Mouse (Mus musculus) stomach, postnatal 0 days (tissue): ENCODE measurements at regions not wholly inside any gene's neighbourhood (a gene's known extent, or its start where the extent isn't known, plus 50 kb on each side); places are given as distances from the start of the nearest gene placed in this dataset.

Experiments used
- ATAC-seq: fragments of 200-750 bp; cut with Nextera tagmentation; 2 replicates; pipeline ENCODE4 v1.8.0; 2017; ENCODE audit not compliant: low FRiP score, low TSS enrichment
- DNase-seq: peaks from one replicate; pipeline ENCODE4 v3.0.0-alpha.2; 2016; ENCODE audit warnings: low spot score
- H3K27ac ChIP-seq: fragments of 300-500 bp; sonication (generic); replicated peaks from 2 replicates; pipeline ENCODE4 v1.5.1; 2014; ENCODE audit warnings: mild to moderate bottlenecking, control low read depth
- H3K27me3 ChIP-seq: fragments of 300-500 bp; sonication (generic); 2 replicates; pipeline ENCODE4 v1.6.1; 2014; ENCODE audit warnings: low read length; ENCODE audit not compliant: control insufficient read depth, insufficient read depth
- H3K36me3 ChIP-seq: fragments of 300-500 bp; sonication (generic); 2 replicates; pipeline ENCODE4 v1.6.1; 2014; ENCODE audit warnings: low read length, mixed read lengths; ENCODE audit not compliant: control insufficient read depth, insufficient read depth
- H3K4me1 ChIP-seq: fragments of 300-500 bp; sonication (generic); replicated peaks from 2 replicates; pipeline ENCODE4 v1.6.1; 2014; ENCODE audit warnings: antibody characterized with exemption; ENCODE audit not compliant: control insufficient read depth, insufficient read depth
- H3K4me2 ChIP-seq: fragments of 300-500 bp; sonication (generic); replicated peaks from 2 replicates; pipeline ENCODE4 v1.6.1; 2014; ENCODE audit warnings: low read depth, mild to moderate bottlenecking, control low read depth, moderate library complexity
- H3K4me3 ChIP-seq: fragments of 300-500 bp; sonication (generic); 2 replicates; pipeline ENCODE4 v1.5.1; 2014; ENCODE audit warnings: low read depth, low read length, control low read depth
- H3K9ac ChIP-seq: fragments of 300-500 bp; sonication (generic); 2 replicates; pipeline ENCODE4 v1.6.1; 2014; ENCODE audit warnings: mild to moderate bottlenecking, low read length, control low read depth, mixed read lengths
- H3K9me3 ChIP-seq: fragments of 300-500 bp; sonication (generic); 2 replicates; pipeline ENCODE4 v1.6.1; 2016; ENCODE audit warnings: low read length; ENCODE audit not compliant: control insufficient read depth
- CTCF ChIP-seq: IDR thresholded peaks from 2 replicates; pipeline ENCODE4 v1.5.1; 2016; ENCODE audit warnings: antibody characterized with exemption, low read depth, mild to moderate bottlenecking, moderate library complexity
- EP300 ChIP-seq: optimal IDR thresholded peaks from 2 replicates; pipeline ENCODE3; 2016; ENCODE audit warnings: antibody characterized with exemption
- WGBS: fragments of 180-500 bp; shearing (Covaris S2); extraction: QIAGEN DNeasy Blood & Tissue Kit; methylation state at CpG from one replicate; pipeline ENCODE4 v1.1.7; 2014; 5-methylcytosine and 5-hydroxymethylcytosine counted together

- Histone ChIP-seq H3K9ac (no peak overlapping the region), H3K4me1 (no peaks in the 10 kb centered on the region), H3K9me3 (no peaks in the 10 kb centered on the region), H3K4me2 (no peak overlapping the region), H3K27ac (no peak overlapping the region), H3K36me3 (no peaks in the 10 kb centered on the region), H3K4me3 (no peak overlapping the region), H3K27me3 (no peaks in the 10 kb centered on the region)
- ATAC-seq (no peak), DNase-seq (no peak)
- WGBS, result 66% methylated on average over 4 of the region's 4 CpGs
- TF ChIP-seq EP300 (no peak), CTCF (no peak)
These were observed 225.6 kb upstream of the Gnpda2 start for GRCm38 (mm10) chr5:69817778-69818177.

- no peaks in the 10 kb centered on the region for H3K27me3 ChIP-seq
- no peak overlapping the region for H3K27ac ChIP-seq
- H3K36me3 ChIP-seq, result no peaks in the 10 kb centered on the region
- no peak overlapping the region for H3K9ac ChIP-seq
- no peak overlapping the region for H3K4me3 ChIP-seq
- no peak for TF ChIP-seq CTCF
- no peak for TF ChIP-seq EP300
- H3K9me3 ChIP-seq, result no peaks in the 10 kb centered on the region
- 70% methylated on average over 5 of the region's 5 CpGs for WGBS
- H3K4me2 ChIP-seq, result no peak overlapping the region
- no peak for ATAC-seq
- no peaks in the 10 kb centered on the region for H3K4me1 ChIP-seq
- DNase-seq, result no peak
These were observed 224.9 kb upstream of the Gnpda2 start for GRCm38 (mm10) chr5:69817035-69817434.

GRCm38 (mm10) chr5:69815356-69815755, 223.2 kb upstream of the Gnpda2 start:
- DNase-seq (no peak), ATAC-seq (no peak)
- H3K9ac ChIP-seq, result no peak overlapping the region
- TF ChIP-seq EP300 (no peak), CTCF (no peak)
- no peaks in the 10 kb centered on the region for H3K27me3 ChIP-seq
- no peak overlapping the region for H3K4me3 ChIP-seq
- H3K9me3 ChIP-seq, result no peaks in the 10 kb centered on the region
- no peaks in the 10 kb centered on the region for H3K4me1 ChIP-seq
- no peaks in the 10 kb centered on the region for H3K36me3 ChIP-seq
- 38% methylated on average over 1 of the region's 1 CpGs for WGBS
- no peak overlapping the region for H3K27ac ChIP-seq
- no peak overlapping the region for H3K4me2 ChIP-seq

- no peaks in the 10 kb centered on the region for H3K4me1 ChIP-seq
- ATAC-seq (no peak), DNase-seq (no peak)
- TF ChIP-seq CTCF, result no peak
- TF ChIP-seq EP300, result no peak
- H3K9me3 ChIP-seq, result no peaks in the 10 kb centered on the region
- no peaks in the 10 kb centered on the region for H3K36me3 ChIP-seq
- no peak overlapping the region for H3K4me2 ChIP-seq
- no peak overlapping the region for H3K4me3 ChIP-seq
- 87% methylated on average over 4 of the region's 4 CpGs for WGBS
- H3K27ac ChIP-seq, result no peak overlapping the region
- no peak overlapping the region for H3K9ac ChIP-seq
- no peaks in the 10 kb centered on the region for H3K27me3 ChIP-seq
These were observed 210.5 kb upstream of the Gnpda2 start for GRCm38 (mm10) chr5:69802612-69803011.

- 72% methylated on average over 3 of the region's 3 CpGs for WGBS
These were observed 210.0 kb upstream of the Gnpda2 start for GRCm38 (mm10) chr5:69802101-69802500.

GRCm38 (mm10) chr5:69795316-69795715, 203.2 kb upstream of the Gnpda2 start:
- Histone ChIP-seq H3K9ac (no peak overlapping the region), H3K27ac (no peak overlapping the region), H3K36me3 (no peaks in the 10 kb centered on the region), H3K4me1 (no peaks in the 10 kb centered on the region), H3K27me3 (no peaks in the 10 kb centered on the region), H3K4me2 (no peak overlapping the region), H3K9me3 (no peaks in the 10 kb centered on the region), H3K4me3 (no peak overlapping the region)
- ATAC-seq (no peak), DNase-seq (no peak)
- 47% methylated on average over 3 of the region's 3 CpGs for WGBS
- TF ChIP-seq CTCF (no peak), EP300 (no peak)

More at GRCm38 (mm10) chr5:69802101-69802500, 210.0 kb upstream of the Gnpda2 start:
- TF ChIP-seq CTCF (no peak), EP300 (no peak)
- DNase-seq (no peak), ATAC-seq (no peak)
- Histone ChIP-seq H3K4me1 (no peaks in the 10 kb centered on the region), H3K27ac (no peak overlapping the region), H3K9ac (no peak overlapping the region), H3K4me3 (no peak overlapping the region), H3K9me3 (no peaks in the 10 kb centered on the region), H3K27me3 (no peaks in the 10 kb centered on the region), H3K36me3 (no peaks in the 10 kb centered on the region), H3K4me2 (no peak overlapping the region)
